Mouse (Mus musculus): Measurements from ENCODE around the gene Srsf10. TPM values are rescaled to one million over a fixed set of nuclear protein-coding genes. Genes with fewer than 3 reads are reported as not detected.

The Srsf10 gene
- polyA plus RNA-seq, 1 experiment from 2014 or later = 212 TPM

DNA sequence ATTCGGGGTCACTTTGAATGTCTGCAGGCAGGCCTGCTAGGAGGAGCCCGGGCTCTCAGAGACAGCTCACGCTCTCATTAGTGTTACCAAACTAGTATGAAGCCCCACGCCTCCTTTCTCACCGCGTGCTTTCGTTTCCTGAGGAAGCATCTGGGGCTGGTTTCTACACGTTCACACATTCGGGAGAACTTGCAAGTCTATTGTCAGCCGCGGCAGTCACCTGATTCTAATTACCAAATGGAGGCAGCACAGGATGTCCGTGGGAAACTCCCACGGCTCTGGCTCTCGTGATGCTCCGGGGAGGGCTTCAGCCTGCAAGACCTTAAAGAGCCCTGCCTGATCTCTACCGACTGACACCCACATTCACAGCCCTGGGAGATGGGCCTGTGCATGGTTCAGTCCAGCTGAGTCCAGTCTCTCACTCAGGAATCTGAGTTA is 21.1 kb downstream of the Srsf10 start:
- peak overlapping the region; percentile 75 for H3K27ac ChIP-seq (replicated peaks; ENCODE audit: low read depth, low read length)
- WGBS = 1% methylated on average over 16 of the region's 16 CpGs
- DNase-seq (ENCODE audit: low spot score) = peak; percentile 94
- peak overlapping the region; percentile 52 for H3K4me2 ChIP-seq (ENCODE audit: low read depth, low read length)
- H3K36me3 ChIP-seq (ENCODE audit: control insufficient read depth, insufficient read depth, low read length) = peaks cover 12% of the 10 kb centered on the region
- no peaks in the 10 kb centered on the region for H3K9me3 ChIP-seq (ENCODE audit: control insufficient read depth, low read length)
- H3K4me1 ChIP-seq (ENCODE audit: control insufficient read depth, insufficient read depth, low read length) = peaks cover 37% of the 10 kb centered on the region
- ATAC-seq (ENCODE audit: low read depth) = 0 out of 2 replicates have a peak, but pooled peaks have one; percentile 7
- H3K9ac ChIP-seq (ENCODE audit: low read depth, low read length) = peak overlapping the region; percentile 32; the same call in 1 of the 2 replicates
- H3K4me3 ChIP-seq (ENCODE audit: low read depth, low read length) = peak overlapping the region; percentile 25
- H3K27me3 ChIP-seq (replicated peaks; ENCODE audit: control insufficient read depth, insufficient read depth, low read length) = no peaks in the 10 kb centered on the region

DNA sequence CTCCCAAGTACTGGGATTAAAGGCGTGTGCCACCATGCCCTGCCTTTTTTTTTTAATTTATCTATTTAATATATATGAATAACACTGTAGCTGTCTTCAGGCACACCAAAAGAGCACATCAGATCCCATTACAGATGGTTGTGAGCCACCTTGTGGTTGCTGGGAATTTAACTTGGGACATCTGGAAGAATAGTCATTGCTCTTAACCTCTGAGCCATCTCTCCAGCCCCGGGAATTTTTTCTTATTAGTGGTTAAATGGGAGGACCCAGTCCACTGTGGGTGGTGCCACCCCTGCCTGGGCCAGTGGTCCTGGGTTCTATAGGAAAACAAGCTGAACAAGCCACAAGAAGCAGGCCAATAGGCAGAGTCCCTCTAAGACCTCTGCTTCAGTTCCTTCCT is 22.2 kb downstream of the Srsf10 start:
- H3K9me3 ChIP-seq (ENCODE audit: control insufficient read depth, low read length) = no peaks in the 10 kb centered on the region
- H3K27ac ChIP-seq (replicated peaks; ENCODE audit: low read depth, low read length) = no peak overlapping the region
- WGBS = 57% methylated on average over 2 of the region's 2 CpGs
- no peaks in the 10 kb centered on the region for H3K27me3 ChIP-seq (replicated peaks; ENCODE audit: control insufficient read depth, insufficient read depth, low read length)
- peaks cover 30% of the 10 kb centered on the region for H3K4me1 ChIP-seq (ENCODE audit: control insufficient read depth, insufficient read depth, low read length)
- no peak overlapping the region for H3K9ac ChIP-seq (ENCODE audit: low read depth, low read length)
- H3K4me2 ChIP-seq (ENCODE audit: low read depth, low read length) = no peak overlapping the region
- no peak for DNase-seq (ENCODE audit: low spot score)
- ATAC-seq (ENCODE audit: low read depth) = no peak
- H3K4me3 ChIP-seq (ENCODE audit: low read depth, low read length) = no peak overlapping the region
- H3K36me3 ChIP-seq (ENCODE audit: control insufficient read depth, insufficient read depth, low read length) = peaks cover under 1% of the 10 kb centered on the region; the same call in 1 of the 2 replicates

DNA sequence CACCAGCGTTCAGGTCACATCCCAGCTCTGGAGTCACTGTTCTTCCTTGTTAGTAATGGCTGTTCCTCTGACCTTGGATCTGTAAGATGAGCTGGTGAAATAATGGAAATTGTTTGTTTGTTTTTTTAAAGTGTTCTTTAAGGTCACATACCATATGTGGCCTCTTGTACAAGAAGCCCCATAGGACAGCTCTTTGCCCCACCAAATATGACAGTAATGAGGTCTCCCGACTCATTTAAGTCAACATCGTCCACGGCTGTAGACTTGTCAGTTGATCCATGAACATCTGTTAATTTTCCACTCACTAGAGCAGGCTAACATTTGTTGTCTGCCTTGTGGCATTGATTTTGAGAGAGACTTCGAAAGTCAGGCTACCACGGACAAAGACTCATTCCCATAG is 23.5 kb downstream of the Srsf10 start:
- Histone ChIP-seq H3K27me3 (replicated peaks; ENCODE audit: control insufficient read depth, insufficient read depth, low read length) (no peaks in the 10 kb centered on the region), H3K36me3 (ENCODE audit: control insufficient read depth, insufficient read depth, low read length) (no peaks in the 10 kb centered on the region), H3K27ac (replicated peaks; ENCODE audit: low read depth, low read length) (no peak overlapping the region), H3K9ac (ENCODE audit: low read depth, low read length) (no peak overlapping the region), H3K4me2 (ENCODE audit: low read depth, low read length) (no peak overlapping the region), H3K9me3 (ENCODE audit: control insufficient read depth, low read length) (no peaks in the 10 kb centered on the region), H3K4me3 (ENCODE audit: low read depth, low read length) (no peak overlapping the region), H3K4me1 (ENCODE audit: control insufficient read depth, insufficient read depth, low read length) (peaks cover 31% of the 10 kb centered on the region)
- no peak for DNase-seq (ENCODE audit: low spot score)
- WGBS = 24% methylated on average over 6 of the region's 6 CpGs
- ATAC-seq (ENCODE audit: low read depth) = no peak

DNA sequence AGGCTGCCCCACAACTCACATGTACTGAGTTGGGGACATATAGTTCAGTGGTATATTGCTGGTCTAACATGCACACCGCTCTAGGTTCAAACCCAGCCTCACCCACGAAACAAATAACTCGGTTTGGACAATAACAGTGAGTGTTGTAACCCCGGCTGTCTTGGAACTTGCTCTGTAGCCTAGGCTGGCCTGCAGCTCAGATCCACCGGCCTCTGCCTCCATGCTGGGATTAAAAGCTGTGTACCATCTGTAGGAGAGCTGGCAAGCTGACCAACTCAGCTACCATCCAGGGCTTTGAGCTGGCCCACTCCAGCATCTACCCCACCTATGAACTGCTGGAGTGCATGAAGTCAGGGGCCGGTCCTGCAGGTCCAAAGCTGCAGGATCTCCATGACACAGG is 24.5 kb downstream of the Srsf10 start:
- Histone ChIP-seq H3K9me3 (ENCODE audit: control insufficient read depth, low read length) (no peaks in the 10 kb centered on the region), H3K36me3 (ENCODE audit: control insufficient read depth, insufficient read depth, low read length) (no peaks in the 10 kb centered on the region), H3K4me2 (ENCODE audit: low read depth, low read length) (no peak overlapping the region), H3K9ac (ENCODE audit: low read depth, low read length) (no peak overlapping the region), H3K4me1 (ENCODE audit: control insufficient read depth, insufficient read depth, low read length) (peaks cover 29% of the 10 kb centered on the region), H3K4me3 (ENCODE audit: low read depth, low read length) (no peak overlapping the region), H3K27me3 (replicated peaks; ENCODE audit: control insufficient read depth, insufficient read depth, low read length) (no peaks in the 10 kb centered on the region), H3K27ac (replicated peaks; ENCODE audit: low read depth, low read length) (no peak overlapping the region)
- ATAC-seq (ENCODE audit: low read depth) = no peak
- 97% methylated on average over 6 of the region's 6 CpGs for WGBS
- DNase-seq (ENCODE audit: low spot score) = no peak

DNA sequence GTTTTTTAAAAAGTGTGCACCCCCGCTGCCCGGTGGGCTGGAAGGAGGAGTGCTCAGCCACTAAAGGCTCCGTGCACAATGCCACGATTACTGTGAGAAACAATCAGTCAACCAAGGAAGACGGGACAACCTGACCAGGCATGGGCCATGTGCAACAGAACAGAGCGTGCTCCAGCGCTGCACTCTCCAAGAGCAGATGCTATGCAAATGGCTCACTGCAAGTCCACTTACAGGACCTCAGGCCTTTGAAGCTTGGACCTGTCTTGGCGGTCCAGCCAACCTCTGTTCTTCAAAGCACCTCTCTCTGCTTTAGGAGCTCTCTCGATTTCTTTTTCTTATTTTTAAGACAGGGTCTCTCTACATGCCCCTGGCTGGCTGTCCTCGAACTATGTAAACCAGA is 25.0 kb downstream of the Srsf10 start:
- Histone ChIP-seq H3K4me3 (ENCODE audit: low read depth, low read length) (no peak overlapping the region), H3K4me1 (ENCODE audit: control insufficient read depth, insufficient read depth, low read length) (peaks cover 24% of the 10 kb centered on the region), H3K27ac (replicated peaks; ENCODE audit: low read depth, low read length) (no peak overlapping the region), H3K36me3 (ENCODE audit: control insufficient read depth, insufficient read depth, low read length) (no peaks in the 10 kb centered on the region), H3K9me3 (ENCODE audit: control insufficient read depth, low read length) (no peaks in the 10 kb centered on the region), H3K9ac (ENCODE audit: low read depth, low read length) (no peak overlapping the region), H3K4me2 (ENCODE audit: low read depth, low read length) (no peak overlapping the region), H3K27me3 (replicated peaks; ENCODE audit: control insufficient read depth, insufficient read depth, low read length) (no peaks in the 10 kb centered on the region)
- WGBS = 86% methylated on average over 10 of the region's 10 CpGs
- DNase-seq (ENCODE audit: low spot score) (no peak), ATAC-seq (ENCODE audit: low read depth) (no peak)

DNA sequence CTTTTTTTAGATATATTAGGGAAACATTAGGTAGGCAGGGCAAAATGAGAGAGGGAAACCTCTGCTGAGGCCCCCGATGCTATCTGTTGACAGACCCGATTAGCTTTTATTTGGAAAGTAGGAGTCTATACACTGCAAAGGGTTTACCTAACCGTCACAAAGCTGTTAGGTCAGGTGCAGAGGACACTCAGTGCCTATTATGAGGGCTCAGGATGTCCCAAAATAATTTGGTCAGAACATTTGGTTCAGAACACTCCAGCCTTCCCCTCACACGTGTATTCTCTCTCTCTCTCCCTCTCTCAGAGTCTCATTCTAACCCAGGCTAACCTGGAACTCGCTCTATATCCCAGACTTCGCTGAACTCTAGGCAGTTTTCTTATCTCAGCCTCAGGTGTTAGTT is 26.5 kb downstream of the Srsf10 start:
- Histone ChIP-seq H3K27ac (replicated peaks; ENCODE audit: low read depth, low read length) (no peak overlapping the region), H3K4me3 (ENCODE audit: low read depth, low read length) (no peak overlapping the region), H3K4me2 (ENCODE audit: low read depth, low read length) (no peak overlapping the region), H3K4me1 (ENCODE audit: control insufficient read depth, insufficient read depth, low read length) (peaks cover 9% of the 10 kb centered on the region), H3K27me3 (replicated peaks; ENCODE audit: control insufficient read depth, insufficient read depth, low read length) (no peaks in the 10 kb centered on the region), H3K9me3 (ENCODE audit: control insufficient read depth, low read length) (no peaks in the 10 kb centered on the region), H3K9ac (ENCODE audit: low read depth, low read length) (no peak overlapping the region), H3K36me3 (ENCODE audit: control insufficient read depth, insufficient read depth, low read length) (no peaks in the 10 kb centered on the region)
- DNase-seq (ENCODE audit: low spot score) = no peak
- 71% methylated on average over 6 of the region's 6 CpGs for WGBS
- no peak for ATAC-seq (ENCODE audit: low read depth)

DNA sequence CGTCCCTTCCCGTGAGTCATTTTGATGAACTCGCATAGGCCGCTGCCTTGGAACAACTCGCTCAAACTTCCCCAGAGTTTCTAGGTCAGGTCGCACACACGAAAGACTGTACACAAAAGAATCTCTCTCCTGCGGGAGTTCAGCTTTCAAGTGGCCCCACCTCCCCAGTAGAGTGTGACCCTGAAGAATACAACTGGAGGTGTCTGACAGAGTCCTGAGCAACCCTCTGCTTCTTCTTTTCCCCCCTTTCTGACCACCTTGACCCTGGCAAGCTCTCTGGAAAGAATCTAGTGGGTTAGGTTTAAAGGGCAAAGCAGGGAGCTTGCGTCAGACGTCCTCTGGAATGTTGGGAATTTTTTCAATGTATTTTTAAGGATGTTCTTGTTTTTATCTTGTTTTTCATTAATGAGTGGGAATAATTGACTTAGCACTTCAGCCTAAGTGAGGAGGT is 27.9 kb downstream of the Srsf10 start:
- ATAC-seq (ENCODE audit: low read depth) = no peak
- Histone ChIP-seq H3K4me1 (ENCODE audit: control insufficient read depth, insufficient read depth, low read length) (peaks cover 8% of the 10 kb centered on the region; the same call in 1 of the 2 replicates), H3K36me3 (ENCODE audit: control insufficient read depth, insufficient read depth, low read length) (no peaks in the 10 kb centered on the region), H3K27me3 (replicated peaks; ENCODE audit: control insufficient read depth, insufficient read depth, low read length) (no peaks in the 10 kb centered on the region), H3K27ac (replicated peaks; ENCODE audit: low read depth, low read length) (no peak overlapping the region), H3K4me2 (ENCODE audit: low read depth, low read length) (no peak overlapping the region), H3K4me3 (ENCODE audit: low read depth, low read length) (no peak overlapping the region), H3K9ac (ENCODE audit: low read depth, low read length) (no peak overlapping the region), H3K9me3 (ENCODE audit: control insufficient read depth, low read length) (no peaks in the 10 kb centered on the region)
- DNase-seq (ENCODE audit: low spot score) = no peak
- 43% methylated on average over 10 of the region's 10 CpGs for WGBS

DNA sequence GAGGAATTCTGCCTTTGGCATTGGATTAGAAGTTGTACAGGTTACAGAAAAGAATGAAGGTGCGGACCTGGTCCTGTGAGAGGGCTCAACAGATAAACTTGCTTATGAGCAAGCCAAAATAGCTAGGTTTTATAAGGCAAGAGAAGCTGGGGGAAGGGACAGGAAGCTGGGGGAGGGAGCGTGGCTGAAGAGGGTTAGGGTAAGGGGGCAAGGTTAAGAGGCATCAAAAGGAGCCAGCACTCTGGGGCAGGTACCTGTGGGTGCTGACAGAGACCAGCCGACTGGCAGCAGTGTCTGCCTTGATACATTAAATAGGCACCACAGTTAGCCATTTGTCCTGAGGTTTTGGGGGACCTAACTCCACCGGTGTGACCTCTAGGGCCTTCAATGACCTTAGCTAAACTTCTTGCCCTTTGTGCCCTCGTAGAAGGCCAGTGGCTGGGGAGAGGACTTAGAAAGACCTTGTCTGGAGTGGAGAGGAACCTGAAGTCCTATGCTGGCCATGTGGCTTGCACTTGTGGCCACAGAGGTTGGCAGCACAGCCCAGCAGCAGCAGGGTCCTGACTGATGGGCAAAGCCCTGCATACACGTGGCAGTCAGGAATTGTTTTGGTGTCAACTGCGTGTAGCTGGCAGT is 28.5 kb downstream of the Srsf10 start:
- Histone ChIP-seq H3K4me3 (ENCODE audit: low read depth, low read length) (no peak overlapping the region), H3K9me3 (ENCODE audit: control insufficient read depth, low read length) (no peaks in the 10 kb centered on the region), H3K9ac (ENCODE audit: low read depth, low read length) (no peak overlapping the region), H3K27ac (replicated peaks; ENCODE audit: low read depth, low read length) (no peak overlapping the region), H3K36me3 (ENCODE audit: control insufficient read depth, insufficient read depth, low read length) (no peaks in the 10 kb centered on the region), H3K27me3 (replicated peaks; ENCODE audit: control insufficient read depth, insufficient read depth, low read length) (no peaks in the 10 kb centered on the region), H3K4me1 (ENCODE audit: control insufficient read depth, insufficient read depth, low read length) (peaks cover 8% of the 10 kb centered on the region; the same call in 1 of the 2 replicates), H3K4me2 (ENCODE audit: low read depth, low read length) (no peak overlapping the region)
- ATAC-seq (ENCODE audit: low read depth) = no peak
- 37% methylated on average over 7 of the region's 7 CpGs for WGBS
- DNase-seq (ENCODE audit: low spot score) = no peak

DNA sequence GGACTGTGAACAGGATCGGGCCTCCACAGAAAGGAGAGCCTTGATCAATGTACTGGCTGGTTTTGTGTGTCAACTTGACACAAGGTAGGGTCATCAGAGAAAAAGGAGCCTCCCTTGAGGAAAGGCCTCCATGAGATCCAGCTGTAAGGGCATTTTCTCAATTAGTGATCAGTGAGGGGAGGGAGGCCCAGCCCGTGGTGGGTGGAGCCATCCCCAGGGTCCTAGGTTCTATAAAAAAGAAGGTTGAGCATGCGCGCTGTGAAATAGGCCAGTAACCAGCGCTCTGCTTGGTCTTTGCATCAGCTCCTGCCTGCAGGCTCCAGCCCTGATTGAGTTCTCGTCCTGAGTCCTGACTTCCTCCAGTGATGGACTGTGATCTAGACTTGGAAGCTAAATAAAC is 29.0 kb downstream of the Srsf10 start:
- DNase-seq (ENCODE audit: low spot score) (no peak), ATAC-seq (ENCODE audit: low read depth) (no peak)
- Histone ChIP-seq H3K27ac (replicated peaks; ENCODE audit: low read depth, low read length) (no peak overlapping the region), H3K4me2 (ENCODE audit: low read depth, low read length) (no peak overlapping the region), H3K9me3 (ENCODE audit: control insufficient read depth, low read length) (no peaks in the 10 kb centered on the region), H3K4me3 (ENCODE audit: low read depth, low read length) (no peak overlapping the region), H3K4me1 (ENCODE audit: control insufficient read depth, insufficient read depth, low read length) (peaks cover 8% of the 10 kb centered on the region; the same call in 1 of the 2 replicates), H3K9ac (ENCODE audit: low read depth, low read length) (no peak overlapping the region), H3K27me3 (replicated peaks; ENCODE audit: control insufficient read depth, insufficient read depth, low read length) (no peaks in the 10 kb centered on the region), H3K36me3 (ENCODE audit: control insufficient read depth, insufficient read depth, low read length) (no peaks in the 10 kb centered on the region)
- WGBS = 32% methylated on average over 6 of the region's 6 CpGs
